Mouse (Mus musculus) naive thymus-derived CD4-positive, alpha-beta T cell, adult 2 months (primary cell): ENCODE measurements around the gene Svopl.

Source experiments
- DNase-seq: peaks from one replicate; pipeline ENCODE4 v3.0.0-alpha.2; 2011; ENCODE audit warnings: low read depth

Gene Svopl

DNA sequence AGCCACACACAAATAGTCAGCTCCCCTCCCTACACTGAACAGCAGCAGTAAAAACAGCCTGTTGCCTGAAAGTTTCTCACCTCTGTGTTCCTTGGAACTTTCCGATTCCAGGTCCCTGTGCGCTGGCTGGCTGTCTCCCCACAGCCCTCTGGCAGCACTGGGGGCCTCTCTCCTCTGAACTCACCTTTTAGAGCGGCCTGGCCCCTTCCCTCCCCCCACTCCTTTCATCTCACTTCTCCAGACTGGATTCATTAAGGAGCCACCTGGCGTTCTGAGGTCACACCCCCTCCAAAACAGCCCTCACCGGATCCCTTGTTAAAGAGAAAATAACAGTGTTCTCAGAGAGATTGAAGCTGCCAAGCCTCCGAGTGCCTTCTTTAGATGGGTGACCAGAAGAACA lies at the start of gene Svopl:
Gene Svopl, minus strand, starts transcription at position 159 of the 400 bp plus-strand sequence.
- DNase-seq: no peak

DNA sequence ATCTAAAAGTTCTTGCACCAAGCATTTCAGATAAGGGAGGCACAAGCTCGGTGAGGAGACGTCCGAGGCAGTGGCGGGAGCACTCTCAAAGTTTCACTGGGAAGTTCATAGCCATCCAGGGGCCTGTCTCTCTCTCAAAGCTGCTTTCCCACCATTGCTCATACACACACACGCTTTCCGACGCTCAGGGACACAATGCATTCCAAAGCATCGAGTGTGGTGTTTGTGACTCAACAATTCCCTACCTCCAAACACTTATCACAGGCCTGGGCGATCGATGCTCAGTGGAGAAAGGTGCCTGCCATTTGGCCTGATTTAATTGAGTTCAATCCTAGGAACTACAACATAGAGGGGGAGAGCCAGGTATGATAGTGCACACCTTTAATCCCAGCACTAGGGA lies 47.9 kb upstream of the Svopl start:
- DNase-seq: no peak

- DNase-seq: no peak
These were observed 45.7 kb upstream of the Svopl start for GRCm38 (mm10) chr6:38092539-38092938.

DNA sequence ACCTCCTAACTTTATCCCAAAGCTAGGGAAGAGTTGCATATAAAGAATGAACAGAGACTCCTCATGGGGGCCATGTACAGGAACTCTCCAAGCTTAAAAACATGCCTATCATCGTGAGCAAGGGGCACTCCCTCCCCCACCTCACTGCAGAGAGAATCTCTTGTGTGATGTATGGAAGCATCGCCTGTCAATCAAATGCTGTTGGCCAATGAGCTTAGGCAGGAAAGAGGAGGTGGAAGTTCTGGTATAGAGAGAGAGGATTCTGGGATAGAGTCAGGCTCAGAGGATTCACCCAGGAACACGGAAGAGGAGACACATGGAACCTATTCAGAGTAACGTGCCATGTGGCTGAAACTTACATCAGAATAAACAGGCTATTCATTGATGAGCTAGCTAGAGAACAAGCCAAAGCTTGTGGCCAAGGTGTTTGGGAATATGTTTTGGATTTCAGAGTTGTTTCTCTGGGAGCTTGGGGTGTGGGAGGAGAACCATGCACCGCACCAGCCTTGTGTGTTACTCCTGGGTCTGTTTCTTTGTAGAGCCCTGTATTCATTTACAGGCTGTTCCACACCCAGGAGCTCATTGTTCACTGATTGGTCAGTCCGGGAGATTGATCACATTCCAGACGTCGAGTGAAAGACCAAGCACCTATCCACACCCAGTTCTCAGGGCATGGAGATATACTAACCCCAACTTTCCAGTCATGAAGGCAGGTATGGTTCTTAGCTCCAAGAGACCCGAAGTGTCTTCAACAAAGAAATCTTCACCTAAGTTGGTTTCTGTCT lies 40.6 kb upstream of the Svopl start:
- DNase-seq: no peak

- no peak for DNase-seq
These were observed 36.4 kb upstream of the Svopl start for GRCm38 (mm10) chr6:38083204-38083603.

DNA sequence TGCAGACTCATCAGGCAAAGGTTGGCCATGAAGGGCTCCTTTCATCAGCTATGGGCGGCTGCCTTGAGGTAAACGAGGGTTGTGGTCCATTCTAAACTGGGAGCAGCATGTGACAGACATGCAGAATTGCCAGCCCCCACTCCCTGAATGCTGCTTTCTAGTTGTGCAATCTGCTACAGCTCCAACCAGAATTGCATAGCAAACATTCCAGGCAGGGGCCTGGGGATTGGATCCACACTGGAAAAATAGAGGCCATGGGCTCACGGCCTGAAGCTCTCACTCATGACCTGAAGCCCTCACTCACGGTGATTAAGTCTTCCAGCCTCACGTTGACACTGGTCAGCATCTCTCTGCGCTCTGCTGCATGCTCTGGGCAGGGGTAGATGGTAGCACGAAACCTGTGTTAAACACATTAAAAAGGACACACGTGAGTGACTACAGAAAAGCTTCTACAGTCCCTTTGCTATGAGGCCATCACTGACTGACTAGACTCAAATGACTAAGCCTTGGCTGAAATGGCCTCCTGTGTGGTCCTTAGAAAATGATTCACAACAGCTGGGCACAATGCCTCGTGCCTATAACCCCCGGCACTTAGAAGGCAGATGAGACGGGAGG lies 35.0 kb upstream of the Svopl start:
- no peak for DNase-seq

- DNase-seq: no peak
These were observed 33.6 kb upstream of the Svopl start for GRCm38 (mm10) chr6:38080364-38080763.

- DNase-seq: no peak
These were observed 26.8 kb upstream of the Svopl start for GRCm38 (mm10) chr6:38073592-38073991.

- DNase-seq: no peak
These were observed 25.5 kb upstream of the Svopl start for GRCm38 (mm10) chr6:38072137-38072796.

DNA sequence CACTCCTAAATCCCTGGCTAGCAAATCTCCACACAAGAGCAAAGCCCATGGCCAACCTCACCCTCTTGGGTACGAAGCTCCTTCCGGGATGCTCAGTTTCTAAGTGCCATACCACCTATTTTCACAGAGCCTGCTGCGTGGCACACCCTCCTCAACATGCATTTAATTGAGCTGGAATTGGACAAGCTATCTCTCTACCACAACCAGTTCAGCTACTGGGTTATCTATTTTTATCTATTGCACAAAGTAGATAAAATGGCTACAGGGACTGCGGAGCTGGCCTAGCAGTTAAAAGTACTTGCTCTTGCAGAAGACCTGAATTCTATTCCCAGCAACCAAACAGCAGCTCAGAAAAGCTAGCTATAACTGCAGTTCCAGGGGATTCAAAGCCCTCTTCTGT lies 24.5 kb upstream of the Svopl start:
- no peak for DNase-seq

- peak; percentile 86 for DNase-seq
These were observed 19.4 kb upstream of the Svopl start for GRCm38 (mm10) chr6:38066215-38066614.

DNA sequence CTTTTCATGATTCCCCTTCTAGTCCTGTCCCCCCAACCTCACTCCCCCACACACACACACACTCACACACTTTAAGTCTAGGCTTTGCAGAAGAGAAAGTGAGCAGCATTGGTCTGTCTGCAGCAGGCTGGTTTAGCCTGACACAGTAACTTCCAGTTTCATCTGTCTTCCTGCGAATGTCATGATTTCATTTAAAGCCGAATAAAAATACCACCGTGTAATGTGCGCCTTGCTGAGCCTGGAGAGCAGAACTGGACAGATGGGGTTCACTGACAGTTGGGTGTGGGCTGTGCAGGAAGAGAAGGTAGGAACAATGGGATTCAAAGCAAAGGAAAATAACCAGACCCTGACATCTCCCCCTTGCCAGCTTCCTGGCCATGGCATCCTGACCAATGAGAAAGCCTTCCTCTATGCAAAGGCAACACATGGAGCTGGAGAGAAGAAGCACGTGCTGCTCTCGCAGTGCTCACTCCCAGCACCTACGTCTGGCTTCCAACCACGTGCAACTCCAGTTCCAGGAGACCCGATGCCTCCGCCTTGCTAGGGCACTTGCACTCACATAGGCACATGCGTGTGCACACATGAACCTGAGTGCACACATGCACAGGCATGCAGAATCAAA lies 18.8 kb upstream of the Svopl start:
- DNase-seq: peak; percentile 13

DNA sequence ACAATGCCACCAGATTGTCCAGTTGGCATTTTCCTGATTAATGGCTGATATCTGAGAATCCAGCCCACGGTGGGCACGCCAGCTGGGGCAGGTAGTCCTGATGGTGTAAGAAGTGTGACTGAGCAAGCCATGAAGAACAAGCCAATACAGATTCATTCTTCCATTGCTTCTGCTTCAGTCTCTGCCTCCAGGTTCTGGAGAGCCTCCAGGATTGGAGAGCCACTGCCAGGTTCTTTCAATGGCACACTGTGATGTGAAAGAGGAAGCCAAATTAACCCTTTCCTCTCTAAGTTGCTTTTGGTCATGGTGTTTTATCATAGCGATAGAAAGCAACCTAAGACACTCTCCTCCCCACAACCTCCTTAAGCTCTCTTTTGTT lies 18.3 kb upstream of the Svopl start:
- DNase-seq: no peak

DNA sequence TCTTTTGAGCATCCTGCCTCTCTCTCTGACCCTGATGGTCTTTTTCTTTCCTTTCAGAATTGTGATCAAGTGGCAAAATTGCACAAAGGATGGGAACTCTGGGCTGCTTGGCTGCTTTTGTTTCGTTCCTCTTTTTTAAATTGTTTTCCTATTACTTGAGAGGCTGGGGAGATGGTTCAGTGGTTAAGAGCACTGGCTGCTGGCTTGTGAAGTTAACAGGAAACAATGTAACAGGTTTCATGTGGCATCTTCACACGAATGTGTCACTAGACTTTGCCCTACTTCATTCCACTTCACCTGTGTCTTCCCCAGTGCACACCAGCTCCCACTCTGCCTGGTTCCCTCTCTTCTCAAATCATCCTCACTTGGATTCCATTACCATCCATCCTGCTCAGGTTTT lies 17.8 kb upstream of the Svopl start:
- DNase-seq: peak; percentile 11

GRCm38 (mm10) chr6:38058805-38059204 lies 12.0 kb upstream of the Svopl start:
- peak; percentile 28 for DNase-seq

- DNase-seq: no peak
These were observed 8.9 kb upstream of the Svopl start for GRCm38 (mm10) chr6:38055471-38056330.

DNA sequence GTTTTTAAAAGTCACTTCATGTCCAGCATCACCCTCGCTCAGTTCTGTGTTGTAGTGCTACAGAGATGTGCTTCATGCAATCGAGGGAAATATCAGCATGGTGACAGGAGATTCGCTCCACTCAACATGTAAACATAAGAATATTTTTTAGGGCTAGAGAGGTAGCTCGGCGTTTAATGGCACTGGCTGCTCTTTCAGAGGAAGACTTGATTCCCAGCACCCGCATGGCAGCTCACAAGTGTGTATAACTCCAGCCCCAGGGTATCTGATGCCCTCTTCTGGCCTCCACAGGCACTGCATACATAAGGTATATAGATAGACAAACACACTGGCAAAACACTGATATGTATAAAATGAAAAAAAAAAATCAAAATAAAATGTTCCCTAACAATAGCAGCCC lies 2.8 kb upstream of the Svopl start:
- DNase-seq: no peak

- DNase-seq: no peak
These were observed 2.2 kb upstream of the Svopl start for GRCm38 (mm10) chr6:38048800-38049561.

DNA sequence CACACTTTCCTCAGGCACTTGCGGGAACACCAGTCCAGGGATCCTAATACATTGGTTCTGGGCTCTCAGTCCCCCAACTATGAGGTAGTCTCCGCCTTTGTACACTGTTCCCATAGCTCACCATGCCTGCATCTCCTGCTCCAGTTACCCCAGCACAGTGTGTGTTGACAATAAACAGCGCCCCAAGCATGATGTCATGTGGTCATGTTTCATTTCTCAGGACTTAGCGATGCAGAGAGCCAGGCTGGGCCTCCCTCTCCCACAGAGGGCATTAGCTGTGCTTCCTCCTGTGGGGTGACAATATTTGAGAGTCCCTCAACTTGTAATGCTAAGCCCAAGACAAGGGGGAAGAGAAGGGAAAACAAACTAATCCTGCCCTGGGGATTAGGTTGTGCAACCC lies 1.2 kb upstream of the Svopl start:
- no peak for DNase-seq

GRCm38 (mm10) chr6:38032801-38033566 lies 13.8 kb downstream of the Svopl start:
- no peak for DNase-seq
